Mouse (Mus musculus) neural tube, embryonic 15.5 days (tissue): Measurements from ENCODE around the gene Krtap4-2. TPM values are rescaled to one million over a fixed set of nuclear protein-coding genes. Genes with fewer than 3 reads are reported as not detected.

Experiments used
- polyA plus RNA-seq: library from polyadenylated mRNA; unstranded; fragments of >200 nt; fragmentation: Nextera tagmentation; extraction: Ambion mirVana; gene quantifications from 2 replicates; pipeline ENCODE4 v1.2.1, GENCODE M21; 2015

Gene Krtap4-2
- polyA plus RNA-seq, 1 experiment from 2014 or later: not detected

Other genes with a start within 250 kb of the Krtap4-2 start
- 31.6 and 31.8 TPM in 2 replicates for gene Krt10, start 245.7 kb downstream of the Krtap4-2 start, polyA plus RNA-seq
- gene Krt12, start 212.8 kb downstream of the Krtap4-2 start, polyA plus RNA-seq: 0.11 and 0.12 TPM in 2 replicates
- gene Krt20, start 196.9 kb downstream of the Krtap4-2 start, polyA plus RNA-seq: 0.08 and 5.4 TPM in 2 replicates
- 0.15 and 0.93 TPM in 2 replicates for gene Krt23, start 141.9 kb downstream of the Krtap4-2 start, polyA plus RNA-seq
- not detected in 2 replicates for gene Krt39, start 113.7 kb downstream of the Krtap4-2 start, polyA plus RNA-seq
- not detected in 2 replicates for gene Krt40, start 91.9 kb downstream of the Krtap4-2 start, polyA plus RNA-seq
- not detected in 2 replicates for gene Krtap3-3, start 84.2 kb downstream of the Krtap4-2 start, polyA plus RNA-seq
- gene Krtap3-2, start 78.2 kb downstream of the Krtap4-2 start, polyA plus RNA-seq: not detected in 2 replicates
- not detected in 2 replicates for gene Gm11939, start 75.6 kb downstream of the Krtap4-2 start, polyA plus RNA-seq
- 0.43 TPM in 1 of 2 replicates, not detected in the other for gene Krtap3-1, start 68.5 kb downstream of the Krtap4-2 start, polyA plus RNA-seq
- not detected in 2 replicates for gene Krtap1-5, start 54.1 kb downstream of the Krtap4-2 start, polyA plus RNA-seq
- gene Krtap1-4, start 51.4 kb downstream of the Krtap4-2 start, polyA plus RNA-seq: not detected in 2 replicates
- not detected in 2 replicates for gene Krtap1-3, start 43.7 kb downstream of the Krtap4-2 start, polyA plus RNA-seq
- gene Krtap9-3, start 37.0 kb downstream of the Krtap4-2 start, polyA plus RNA-seq: not detected in 2 replicates
- not detected in 2 replicates for gene Gm11938, start 31.8 kb downstream of the Krtap4-2 start, polyA plus RNA-seq
- gene Gm11937, start 24.9 kb downstream of the Krtap4-2 start, polyA plus RNA-seq: not detected in 2 replicates
- gene Krtap2-4, start 20.2 kb downstream of the Krtap4-2 start, polyA plus RNA-seq: not detected in 2 replicates
- not detected in 2 replicates for gene Gm11562, start 14.6 kb downstream of the Krtap4-2 start, polyA plus RNA-seq
- gene Krtap4-1, start 6.8 kb downstream of the Krtap4-2 start, polyA plus RNA-seq: not detected in 2 replicates
- not detected in 2 replicates for gene Krtap4-7, start 9.0 kb upstream of the Krtap4-2 start, polyA plus RNA-seq
- gene Gm11555, start 15.2 kb upstream of the Krtap4-2 start, polyA plus RNA-seq: not detected in 2 replicates
- not detected in 2 replicates for gene Gm11563, start 23.9 kb upstream of the Krtap4-2 start, polyA plus RNA-seq
- not detected in 2 replicates for gene Krtap4-6, start 30.9 kb upstream of the Krtap4-2 start, polyA plus RNA-seq
- gene Gm14190, start 55.7 kb upstream of the Krtap4-2 start, polyA plus RNA-seq: not detected in 2 replicates
- not detected in 2 replicates for gene Gm14180, start 99.2 kb upstream of the Krtap4-2 start, polyA plus RNA-seq
- gene Gm11595, start 137.8 kb upstream of the Krtap4-2 start, polyA plus RNA-seq: not detected in 2 replicates
- gene Krtap4-8, start 145.6 kb upstream of the Krtap4-2 start, polyA plus RNA-seq: not detected in 2 replicates
- not detected in 2 replicates for gene Krtap4-9, start 150.1 kb upstream of the Krtap4-2 start, polyA plus RNA-seq
- gene Gm11596, start 158.4 kb upstream of the Krtap4-2 start, polyA plus RNA-seq: not detected in 2 replicates
- gene Gm11569, start 163.8 kb upstream of the Krtap4-2 start, polyA plus RNA-seq: not detected in 2 replicates
- not detected in 2 replicates for gene Gm11554, start 169.4 kb upstream of the Krtap4-2 start, polyA plus RNA-seq
- not detected in 2 replicates for gene Krtap4-13, start 174.8 kb upstream of the Krtap4-2 start, polyA plus RNA-seq
- gene Gm11564, start 180.6 kb upstream of the Krtap4-2 start, polyA plus RNA-seq: not detected in 2 replicates
- gene 2300003K06Rik, start 203.0 kb upstream of the Krtap4-2 start, polyA plus RNA-seq: not detected in 2 replicates
- gene Krtap4-16, start 216.5 kb upstream of the Krtap4-2 start, polyA plus RNA-seq: not detected in 2 replicates
- gene Gm11568, start 222.8 kb upstream of the Krtap4-2 start, polyA plus RNA-seq: not detected in 2 replicates
- not detected in 2 replicates for gene Gm11559, start 229.4 kb upstream of the Krtap4-2 start, polyA plus RNA-seq
- not detected in 2 replicates for gene Krtap9-1, start 238.3 kb upstream of the Krtap4-2 start, polyA plus RNA-seq
- gene Gm11567, start 244.1 kb upstream of the Krtap4-2 start, polyA plus RNA-seq: not detected in 2 replicates